Mouse (Mus musculus) adrenal gland (tissue): ENCODE results near the gene Polg.

Source experiments
- intact Hi-C: fragments of 180-260 bp; cut with DNase I; formaldehyde crosslinking; loops from one replicate; pipeline ENCODE4 v1.15.1; 2025
- long read RNA-seq, 2 experiments: library from polyadenylated mRNA; unstranded; transcript quantifications; one replicate each; pipeline ENCODE4 v2.0.0; 2020; ENCODE audit warnings: borderline replicate concordance in 1 of 2; ENCODE audit not compliant: insufficient replicate concordance in 1 of 2

Polg gene
- long read RNA-seq, experiment 1, full-length matches to known transcripts = 1 of 10 reads
- long read RNA-seq, experiment 1, partial matches to known transcripts = 5 of 10 reads
- long read RNA-seq, experiment 1, other reads (novel, unspliced or antisense) = 4 of 10 reads
- long read RNA-seq, experiment 2, full-length matches to known transcripts = 5 of 18 reads
- long read RNA-seq, experiment 2, partial matches to known transcripts = 13 of 18 reads
- long read RNA-seq, experiment 2, other reads (novel, unspliced or antisense) = 0 of 18 reads

DNA sequence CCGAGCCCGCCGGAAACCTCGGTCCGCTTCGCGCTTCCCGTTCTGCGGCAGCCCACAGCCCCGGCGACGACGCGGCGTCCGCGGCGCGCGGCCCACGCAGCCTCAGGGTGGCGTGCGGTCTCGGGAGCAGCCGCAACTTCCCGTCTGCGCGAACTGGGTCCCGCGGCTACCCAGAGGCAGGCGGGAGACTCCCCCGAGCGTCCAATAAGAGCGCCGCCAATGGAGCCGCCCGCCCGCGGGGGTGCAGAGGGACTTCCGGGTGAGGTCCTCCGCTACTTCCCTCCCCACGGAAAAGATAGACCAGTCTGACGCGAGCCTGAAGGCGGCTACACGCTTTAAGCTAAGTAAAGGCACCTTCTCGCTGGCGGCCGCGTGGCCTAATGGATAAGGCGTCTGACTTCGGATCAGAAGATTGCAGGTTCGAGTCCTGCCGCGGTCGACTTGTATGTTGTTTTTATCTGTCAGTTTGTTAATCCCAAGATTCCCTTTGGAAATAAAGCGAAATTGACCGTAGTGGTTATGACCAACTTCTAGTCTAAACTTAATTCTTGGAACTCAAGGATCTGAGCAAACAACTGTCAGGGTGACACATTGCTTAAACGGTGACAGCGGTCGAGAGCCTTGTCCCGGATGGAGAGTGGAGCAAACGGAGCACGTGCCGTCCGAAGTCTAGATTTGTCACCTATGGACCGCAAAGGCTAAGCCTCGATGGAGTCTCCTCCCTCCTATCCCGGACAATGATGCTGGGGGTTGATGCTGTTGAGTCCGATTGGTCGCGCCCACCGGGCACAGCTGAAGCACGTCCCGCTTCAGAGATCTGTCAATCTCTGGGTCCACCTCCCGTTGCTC, at the start of gene Polg:
TSS of gene Polg (minus strand) at position 310 of the 849 bp plus-strand sequence.
- intact Hi-C loops = loop anchor here (5.0 kb wide), 1 partner anchor 74 kb away; the partner anchor contains the start of gene Fanci

GRCm38 (mm10) chr7:79515861-79516260, 49.7 kb upstream of the Polg start:
- intact Hi-C loops = no loop called here

GRCm38 (mm10) chr7:79515221-79515743, 49.1 kb upstream of the Polg start:
- intact Hi-C loops = no loop called here

DNA sequence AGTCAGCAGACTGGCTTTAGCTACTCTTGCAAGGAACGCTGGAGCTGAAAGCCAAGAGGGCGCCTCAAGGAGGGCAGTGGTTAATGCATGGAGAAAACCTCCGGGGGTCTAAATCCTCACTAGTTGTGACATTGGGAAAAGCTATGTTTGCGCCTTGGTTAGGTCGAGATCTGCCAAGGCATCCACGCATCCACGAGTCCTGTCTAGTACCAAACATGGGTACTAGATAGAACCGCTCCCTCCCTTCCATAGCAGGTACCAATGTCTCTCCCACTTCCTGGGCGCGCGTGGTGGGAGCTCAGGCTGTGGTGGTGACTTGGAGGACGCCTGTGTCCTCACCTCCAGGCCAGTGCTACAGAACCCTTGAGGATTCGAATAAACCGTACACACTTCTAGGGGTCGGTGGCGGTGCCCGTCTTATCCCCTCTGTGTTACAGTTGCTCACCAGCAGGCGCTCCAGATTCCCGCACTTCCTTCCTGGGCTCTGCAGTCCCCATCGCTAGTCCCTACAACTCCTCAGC, 48.3 kb upstream of the Polg start:
- intact Hi-C loops = no loop called here

DNA sequence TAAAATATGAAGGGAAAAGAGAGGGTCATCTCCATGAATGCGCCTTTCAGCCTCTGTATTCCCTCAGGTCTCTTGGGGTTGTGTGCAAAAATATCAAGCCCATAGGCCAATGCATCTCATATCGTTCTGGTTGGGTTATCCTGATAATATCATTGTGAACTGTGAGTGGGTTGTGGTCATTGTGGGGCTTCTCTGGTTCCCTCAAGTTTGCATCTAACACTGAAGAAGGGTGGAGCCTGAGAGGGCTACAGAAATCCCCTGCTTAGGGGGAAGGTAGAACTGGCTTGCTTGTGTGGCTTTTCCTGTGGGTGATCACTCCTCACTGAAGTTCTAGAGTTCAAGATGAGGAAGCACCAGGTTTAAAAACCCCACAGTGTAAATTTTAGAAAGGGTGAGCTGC, 47.3 kb upstream of the Polg start:
- intact Hi-C loops = no loop called here

DNA sequence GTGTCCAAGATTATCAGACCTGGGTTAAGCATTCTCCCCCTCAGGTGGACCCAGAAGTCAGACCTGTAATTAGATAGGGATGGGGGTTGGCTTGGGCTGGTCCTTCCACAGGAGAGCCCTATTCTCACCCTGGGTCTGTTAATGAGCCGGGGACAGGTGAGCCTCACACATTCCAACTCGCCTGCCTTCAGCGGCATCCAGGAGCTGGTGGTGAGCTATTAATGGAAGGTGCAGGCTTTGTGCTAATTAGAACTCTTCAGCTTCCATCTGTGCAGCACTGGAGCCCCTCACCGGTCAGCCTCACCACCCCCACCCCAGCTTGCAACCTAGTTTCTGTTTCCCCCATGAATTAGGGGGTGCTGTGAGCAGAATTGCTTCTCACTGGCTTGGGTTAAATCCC, 46.3 kb upstream of the Polg start:
- intact Hi-C loops = no loop called here

- intact Hi-C loops = no loop called here
Observed at GRCm38 (mm10) chr7:79511656-79512055, 45.5 kb upstream of the Polg start.

DNA sequence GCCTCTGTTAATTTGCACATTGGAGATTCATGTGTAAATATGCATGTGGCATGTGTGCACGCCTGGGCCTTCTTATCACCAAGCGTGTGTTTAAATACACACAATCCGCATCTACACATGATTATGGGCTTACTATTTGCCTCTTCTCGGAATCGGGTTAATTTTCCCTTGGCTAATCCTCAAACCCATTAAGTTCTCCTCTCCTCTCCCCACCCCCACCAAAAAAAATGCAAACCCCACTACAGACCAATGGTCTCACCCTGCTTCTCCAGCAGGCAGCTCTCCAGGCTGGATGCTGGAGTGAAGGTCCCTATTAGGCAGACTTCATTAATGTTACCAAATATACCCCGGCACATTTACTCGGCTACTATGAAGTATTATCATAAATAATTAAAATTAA, 45.0 kb upstream of the Polg start:
- intact Hi-C loops = no loop called here

DNA sequence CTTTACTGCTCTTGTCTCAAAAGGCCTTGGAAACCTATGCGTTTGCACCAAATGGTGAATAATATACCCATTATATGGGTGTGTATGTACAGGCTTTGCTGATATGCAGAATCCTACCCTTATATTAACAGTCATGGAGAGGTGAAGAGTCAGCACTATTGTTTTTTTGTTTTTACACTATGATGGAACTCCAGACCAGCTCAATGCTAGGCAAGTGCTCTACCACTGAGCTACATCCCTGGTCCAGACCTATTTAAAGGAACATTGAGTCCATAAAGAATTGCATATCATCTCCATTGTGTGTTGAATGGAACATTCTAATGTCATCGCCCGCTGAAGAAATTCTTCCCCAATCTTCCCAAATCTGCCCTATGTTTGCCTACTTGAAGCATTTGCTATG, 44.5 kb upstream of the Polg start:
- intact Hi-C loops = no loop called here

GRCm38 (mm10) chr7:79509710-79510109, 43.5 kb upstream of the Polg start:
- intact Hi-C loops = no loop called here

DNA sequence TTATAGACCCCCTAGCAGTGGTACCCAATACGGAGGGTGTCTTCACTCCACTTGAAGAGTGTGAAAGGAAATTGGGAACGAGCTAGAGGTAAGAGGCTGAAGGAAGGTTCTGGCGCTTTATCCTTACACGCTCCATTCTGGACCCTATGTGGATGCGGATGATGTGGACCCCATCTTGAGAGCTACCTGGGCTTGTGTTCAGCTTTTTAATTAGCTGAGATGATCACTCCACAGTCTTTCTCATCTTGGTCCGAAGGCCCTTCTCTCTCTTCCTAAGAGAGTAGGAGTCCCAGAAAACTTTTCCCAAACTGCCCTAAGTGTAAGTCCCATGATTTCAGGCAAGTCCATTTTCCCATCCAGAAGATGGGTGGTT, 43.1 kb upstream of the Polg start:
- intact Hi-C loops = no loop called here

- intact Hi-C loops = no loop called here
Observed at GRCm38 (mm10) chr7:79508280-79509234, 42.4 kb upstream of the Polg start.

- intact Hi-C loops = no loop called here
Observed at GRCm38 (mm10) chr7:79507756-79508155, 41.6 kb upstream of the Polg start.

DNA sequence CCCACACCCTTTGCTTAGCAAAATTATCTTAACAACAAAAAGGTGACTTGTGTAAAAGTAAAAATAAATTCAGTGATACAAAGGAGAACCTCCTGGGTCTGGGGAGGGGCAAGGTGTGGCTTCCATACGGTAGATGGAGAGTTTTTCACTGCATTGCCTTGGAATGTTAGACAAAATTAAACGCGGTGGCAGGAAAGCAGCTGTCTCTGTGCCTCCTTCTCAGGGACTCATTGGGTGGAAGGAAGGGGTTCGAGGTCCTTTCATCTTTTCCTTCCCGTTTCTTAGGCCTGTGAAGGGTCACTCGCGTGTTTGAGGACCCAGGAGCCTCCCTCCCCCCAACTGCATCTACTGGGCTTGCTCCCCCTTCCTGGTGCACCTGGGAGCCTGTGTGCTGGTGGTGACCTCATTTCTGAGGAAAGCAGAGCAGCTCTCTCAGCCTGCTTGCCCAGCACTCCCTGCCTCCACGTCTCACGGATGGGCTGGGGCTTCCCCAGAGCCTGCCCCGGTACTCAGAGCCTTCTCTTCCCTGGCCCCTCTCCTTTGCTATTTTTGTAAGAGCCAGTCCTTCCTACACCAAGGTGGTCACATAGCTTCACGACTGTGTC, 41.0 kb upstream of the Polg start:
- intact Hi-C loops = no loop called here

GRCm38 (mm10) chr7:79506531-79507090, 40.4 kb upstream of the Polg start:
- intact Hi-C loops = no loop called here

GRCm38 (mm10) chr7:79505876-79506530, 39.8 kb upstream of the Polg start:
- intact Hi-C loops = no loop called here

DNA sequence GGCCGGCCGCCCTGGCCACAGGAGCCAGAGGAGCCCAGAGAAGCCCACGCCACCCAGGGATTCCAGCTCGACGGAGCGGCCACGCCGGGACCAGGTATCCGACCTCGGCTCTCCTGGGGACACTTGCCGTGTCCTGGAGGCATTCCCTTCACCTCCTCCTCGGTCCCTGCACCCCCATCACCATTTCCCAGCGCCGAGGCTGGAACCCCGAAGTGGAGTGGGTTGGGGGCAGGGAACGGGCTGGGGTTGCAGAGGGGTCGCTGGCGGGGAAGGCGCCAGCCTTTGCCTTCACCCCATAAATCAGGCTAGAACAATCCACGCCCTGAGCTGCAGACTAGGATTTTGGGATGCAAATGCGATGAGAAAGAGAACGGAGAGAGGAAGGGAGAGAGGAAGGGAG, 39.2 kb upstream of the Polg start:
- intact Hi-C loops = no loop called here

- intact Hi-C loops = no loop called here
Observed at GRCm38 (mm10) chr7:79504723-79505122, 38.6 kb upstream of the Polg start.

DNA sequence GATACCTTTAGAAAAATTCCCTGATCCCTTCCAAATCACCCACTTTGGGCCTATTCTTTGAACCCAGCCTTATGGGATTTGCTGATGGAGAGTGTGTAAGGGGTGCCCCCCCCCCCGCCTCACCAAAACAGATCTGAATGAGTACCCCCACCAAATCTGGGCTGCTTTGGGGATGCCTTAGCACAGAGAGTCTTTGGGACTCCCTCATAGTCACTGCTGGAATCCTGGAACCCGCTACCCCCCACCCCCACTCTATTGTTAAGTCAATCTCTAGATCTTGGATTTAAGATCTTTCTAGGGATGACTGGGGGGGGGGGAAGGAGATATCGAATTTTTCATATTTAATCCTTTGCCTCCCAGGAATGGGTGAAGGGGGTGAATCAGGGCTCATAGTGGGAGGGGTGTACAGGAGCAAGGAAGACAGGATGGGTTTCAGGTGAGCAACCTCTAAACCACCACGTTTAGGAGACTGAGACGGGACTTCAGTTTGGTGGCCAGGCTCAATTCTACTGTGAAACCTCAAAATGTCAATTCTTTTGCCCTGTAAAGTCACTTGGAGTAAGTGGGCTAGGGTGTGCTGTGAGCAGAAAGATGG, 37.6 kb upstream of the Polg start:
- intact Hi-C loops = no loop called here

- intact Hi-C loops = no loop called here
Observed at GRCm38 (mm10) chr7:79503103-79503455, 36.9 kb upstream of the Polg start.
